Mouse (Mus musculus) retina, adult 2 months (tissue): ENCODE measurements around the gene Fam178b.
A peak's percentile ranks its signal among the peaks of the same experiment; 100 is the strongest.
"Not testable (repeated sequence)": the region's sequence is repeated elsewhere in the genome, so short reads cannot be mapped to it uniquely, and the experiment has no call there.

Experiments
- DNase-seq: peaks from one replicate; pipeline ENCODE4 v3.0.0-alpha.2; 2012; ENCODE audit warnings: low read depth, low spot score

Fam178b gene

GRCm38 (mm10) chr1:36546888-36547471 lies 136.0 kb downstream of the Fam178b start, which contains the start of gene Ankrd39:
Gene Ankrd39, minus strand, starts transcription at chr1:36547445.
- DNase-seq: peak; percentile 98

GRCm38 (mm10) chr1:36545845-36546600 lies 137.0 kb downstream of the Fam178b start:
- DNase-seq: no peak

GRCm38 (mm10) chr1:36545382-36545781 lies 137.6 kb downstream of the Fam178b start:
- DNase-seq: no peak

GRCm38 (mm10) chr1:36542925-36543324 lies 140.1 kb downstream of the Fam178b start:
- no peak for DNase-seq

GRCm38 (mm10) chr1:36541844-36542243 lies 141.1 kb downstream of the Fam178b start:
- no peak for DNase-seq

GRCm38 (mm10) chr1:36540807-36541206 lies 142.2 kb downstream of the Fam178b start:
- DNase-seq: no peak

GRCm38 (mm10) chr1:36540132-36540531 lies 142.9 kb downstream of the Fam178b start:
- no peak for DNase-seq

- no peak for DNase-seq
Observed at GRCm38 (mm10) chr1:36539186-36539585, 143.8 kb downstream of the Fam178b start, which contains the start of gene Gm42417. Gene Gm42417, minus strand, starts transcription at chr1:36539429.

- no peak for DNase-seq
Observed at GRCm38 (mm10) chr1:36538727-36539126, 144.3 kb downstream of the Fam178b start.

GRCm38 (mm10) chr1:36536783-36537182 lies 146.2 kb downstream of the Fam178b start, which contains the start of gene Ankrd23:
Gene Ankrd23, minus strand, starts transcription at chr1:36536883.
- DNase-seq: not testable (repeated sequence)

GRCm38 (mm10) chr1:36536397-36536728 lies 146.6 kb downstream of the Fam178b start:
- DNase-seq: no peak

GRCm38 (mm10) chr1:36535477-36536396 lies 147.2 kb downstream of the Fam178b start:
- DNase-seq: no peak

- no peak for DNase-seq
Observed at GRCm38 (mm10) chr1:36534595-36535058, 148.4 kb downstream of the Fam178b start.

GRCm38 (mm10) chr1:36533546-36533945 lies 149.4 kb downstream of the Fam178b start:
- no peak for DNase-seq

GRCm38 (mm10) chr1:36531461-36531860 lies 151.5 kb downstream of the Fam178b start:
- DNase-seq: no peak

- no peak for DNase-seq
Observed at GRCm38 (mm10) chr1:36530962-36531361, 152.0 kb downstream of the Fam178b start.

- no peak for DNase-seq
Observed at GRCm38 (mm10) chr1:36530485-36530884, 152.5 kb downstream of the Fam178b start.

GRCm38 (mm10) chr1:36529875-36530274 lies 153.1 kb downstream of the Fam178b start:
- no peak for DNase-seq

- DNase-seq: no peak
Observed at GRCm38 (mm10) chr1:36529274-36529673, 153.7 kb downstream of the Fam178b start.

- no peak for DNase-seq
Observed at GRCm38 (mm10) chr1:36528351-36528750, 154.6 kb downstream of the Fam178b start.

GRCm38 (mm10) chr1:36526903-36527302 lies 156.1 kb downstream of the Fam178b start:
- no peak for DNase-seq

GRCm38 (mm10) chr1:36525774-36526173 lies 157.2 kb downstream of the Fam178b start:
- DNase-seq: no peak
